Mouse (Mus musculus): ENCODE data around the gene Olfr56.

Olfr56 gene

DNA sequence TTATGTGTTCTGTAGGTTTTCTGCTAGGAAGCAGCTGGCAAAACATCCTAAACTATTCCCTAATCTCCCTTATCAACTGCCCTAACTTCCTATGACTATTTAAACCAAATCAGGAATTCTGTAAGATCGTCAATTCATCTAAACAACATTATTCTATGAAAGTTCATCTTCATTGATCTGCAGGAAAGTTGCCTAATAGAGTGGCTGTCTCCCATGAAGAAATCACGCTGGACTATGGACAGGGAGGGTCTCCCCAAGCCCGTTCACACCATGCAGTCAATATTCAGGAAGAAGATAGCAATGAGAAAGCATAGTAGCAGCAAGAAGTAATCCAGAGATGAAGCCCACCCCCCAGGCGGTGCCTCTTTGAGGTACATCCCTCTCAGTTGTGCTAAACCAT is 112.5 kb downstream of the Olfr56 start:
- DNase-seq (ENCODE audit: low read depth, low spot score): no peak

DNA sequence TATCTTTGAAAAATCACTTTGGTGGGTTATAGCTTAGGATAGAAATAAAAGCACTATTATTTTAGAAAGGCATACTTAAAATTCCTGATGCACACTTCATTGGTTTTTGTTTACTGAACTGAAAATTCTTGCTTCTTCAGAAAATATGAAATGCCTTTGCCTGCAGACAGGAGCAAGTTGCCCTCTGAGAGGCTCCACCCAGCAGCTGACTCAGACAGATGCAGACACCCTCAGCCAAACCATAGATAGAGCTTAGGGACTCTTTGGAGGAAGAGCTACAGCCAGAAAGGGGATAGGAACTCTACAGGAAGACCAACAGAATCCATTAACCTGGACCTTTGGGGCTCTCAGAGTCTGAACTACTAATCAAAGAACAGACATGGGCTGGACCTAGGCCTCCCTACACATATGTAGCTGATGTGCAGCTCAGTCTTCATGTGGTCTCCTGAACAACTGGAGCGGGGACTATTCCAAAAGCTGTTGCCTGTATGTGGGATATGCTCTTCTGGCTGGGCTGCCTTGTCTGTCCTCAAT is 113.4 kb downstream of the Olfr56 start:
- DNase-seq (ENCODE audit: low read depth, low spot score): no peak

DNA sequence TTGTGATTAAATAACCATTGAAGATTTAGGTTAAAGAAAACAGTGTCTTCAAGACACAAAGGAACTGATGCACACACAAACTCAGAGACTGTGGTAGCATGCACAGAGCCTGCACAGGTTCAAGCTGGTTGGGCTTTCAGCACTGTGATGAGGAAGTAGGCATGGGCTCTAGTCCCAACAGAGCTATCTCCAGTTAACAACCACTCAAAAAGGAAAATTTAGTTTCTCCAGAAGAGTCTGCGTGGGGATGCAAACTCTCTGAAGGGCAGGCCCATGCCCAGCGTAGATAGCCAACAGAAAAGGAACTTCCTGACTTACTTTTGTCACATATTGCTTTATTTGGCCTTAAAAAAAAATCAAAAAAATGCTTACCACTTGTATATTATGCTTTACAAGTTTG is 114.1 kb downstream of the Olfr56 start:
- DNase-seq (ENCODE audit: low read depth, low spot score): no peak

GRCm38 (mm10) chr11:49093861-49094660 is 115.4 kb downstream of the Olfr56 start:
- DNase-seq (ENCODE audit: low read depth, low spot score): no peak

DNA sequence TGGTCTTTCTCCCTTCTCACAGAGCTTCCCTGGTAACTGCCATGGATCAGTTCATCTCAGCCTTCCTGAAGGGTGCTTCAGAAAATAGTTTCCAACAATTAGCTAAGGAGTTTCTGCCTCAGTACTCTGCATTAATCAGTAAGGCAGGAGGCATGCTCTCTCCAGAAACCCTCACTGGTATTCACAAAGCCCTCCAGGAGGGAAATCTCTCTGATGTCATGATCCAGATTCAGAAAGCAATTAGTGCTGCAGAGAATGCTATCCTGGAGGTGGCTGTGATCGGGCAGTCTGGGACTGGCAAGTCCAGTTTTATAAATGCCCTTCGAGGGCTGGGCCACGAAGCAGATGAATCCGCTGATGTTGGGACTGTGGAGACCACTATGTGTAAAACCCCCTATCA is 116.7 kb downstream of the Olfr56 start:
- no peak for DNase-seq (ENCODE audit: low read depth, low spot score)

- DNase-seq (ENCODE audit: low read depth, low spot score): peak; percentile 15
Measured at GRCm38 (mm10) chr11:49100409-49100808, 121.7 kb downstream of the Olfr56 start.

DNA sequence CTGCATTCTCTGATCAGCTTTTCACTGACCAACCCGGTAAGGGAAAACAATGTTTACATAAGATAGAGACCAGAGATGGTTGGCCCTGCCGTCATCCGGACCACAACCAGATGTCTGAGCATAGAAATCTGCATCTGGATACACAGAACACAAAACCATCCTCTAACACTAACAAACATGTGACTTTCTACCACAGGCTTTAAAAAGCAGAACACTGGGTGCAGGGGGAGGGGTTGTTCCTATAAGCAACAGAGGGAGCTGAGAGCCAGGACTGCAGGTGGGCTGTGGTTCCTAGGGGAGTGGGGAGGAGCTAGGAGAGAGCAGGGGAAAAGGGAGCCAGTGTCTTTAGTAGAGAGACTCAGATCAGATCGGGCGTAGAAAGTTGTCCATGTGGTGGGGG is 122.8 kb downstream of the Olfr56 start:
- DNase-seq (ENCODE audit: low read depth, low spot score): no peak

DNA sequence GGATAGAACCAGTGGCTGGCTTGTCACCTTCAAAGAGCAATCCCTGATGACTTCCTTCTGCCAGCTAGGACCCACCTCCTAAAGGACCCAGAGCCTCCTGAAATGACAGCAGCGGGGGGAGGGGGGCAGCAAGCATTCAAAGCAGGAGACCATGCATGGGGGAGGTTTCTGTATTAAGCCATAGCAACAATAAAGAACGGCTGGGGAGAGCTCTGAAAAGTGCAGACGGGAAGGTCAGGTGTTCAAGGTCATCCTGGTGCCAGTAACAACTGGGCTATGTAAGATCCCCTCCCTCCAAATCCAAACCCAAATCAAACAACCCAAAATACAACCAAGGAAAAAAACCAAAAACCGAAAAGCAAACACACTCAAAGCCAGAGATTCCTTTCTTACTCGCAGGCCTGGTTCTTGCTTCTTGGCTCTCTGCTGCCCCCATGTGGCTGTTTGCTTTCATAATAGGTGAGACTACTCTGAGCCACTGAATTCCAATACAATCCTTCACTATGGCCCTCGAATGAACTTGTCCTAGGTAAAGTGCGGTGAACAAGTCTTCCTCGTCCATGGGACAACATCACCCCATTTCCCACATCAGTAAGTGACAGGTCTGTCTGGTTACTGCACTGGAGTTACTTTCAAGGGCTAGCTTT is 124.5 kb downstream of the Olfr56 start:
- peak; percentile 88 for DNase-seq (ENCODE audit: low read depth, low spot score)

DNA sequence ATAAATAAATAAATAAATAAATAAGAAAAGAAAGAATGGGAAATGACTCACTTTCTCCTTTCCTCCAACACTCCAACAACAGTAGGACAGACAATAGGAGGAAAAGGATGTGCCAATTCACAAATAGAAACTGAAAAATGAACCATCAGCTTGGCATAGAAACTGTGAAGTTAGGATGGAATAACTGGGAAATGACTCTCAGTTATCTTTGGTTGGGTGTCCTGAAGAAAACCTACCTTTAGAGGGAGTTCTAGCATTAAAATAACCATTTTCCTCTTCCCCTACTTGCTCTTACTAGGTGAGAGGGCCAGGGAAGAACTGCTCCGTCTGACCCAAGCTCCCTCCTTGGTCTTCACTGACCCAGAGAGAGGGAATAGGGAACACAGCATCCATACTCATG is 127.1 kb downstream of the Olfr56 start:
- DNase-seq (ENCODE audit: low read depth, low spot score): no peak

DNA sequence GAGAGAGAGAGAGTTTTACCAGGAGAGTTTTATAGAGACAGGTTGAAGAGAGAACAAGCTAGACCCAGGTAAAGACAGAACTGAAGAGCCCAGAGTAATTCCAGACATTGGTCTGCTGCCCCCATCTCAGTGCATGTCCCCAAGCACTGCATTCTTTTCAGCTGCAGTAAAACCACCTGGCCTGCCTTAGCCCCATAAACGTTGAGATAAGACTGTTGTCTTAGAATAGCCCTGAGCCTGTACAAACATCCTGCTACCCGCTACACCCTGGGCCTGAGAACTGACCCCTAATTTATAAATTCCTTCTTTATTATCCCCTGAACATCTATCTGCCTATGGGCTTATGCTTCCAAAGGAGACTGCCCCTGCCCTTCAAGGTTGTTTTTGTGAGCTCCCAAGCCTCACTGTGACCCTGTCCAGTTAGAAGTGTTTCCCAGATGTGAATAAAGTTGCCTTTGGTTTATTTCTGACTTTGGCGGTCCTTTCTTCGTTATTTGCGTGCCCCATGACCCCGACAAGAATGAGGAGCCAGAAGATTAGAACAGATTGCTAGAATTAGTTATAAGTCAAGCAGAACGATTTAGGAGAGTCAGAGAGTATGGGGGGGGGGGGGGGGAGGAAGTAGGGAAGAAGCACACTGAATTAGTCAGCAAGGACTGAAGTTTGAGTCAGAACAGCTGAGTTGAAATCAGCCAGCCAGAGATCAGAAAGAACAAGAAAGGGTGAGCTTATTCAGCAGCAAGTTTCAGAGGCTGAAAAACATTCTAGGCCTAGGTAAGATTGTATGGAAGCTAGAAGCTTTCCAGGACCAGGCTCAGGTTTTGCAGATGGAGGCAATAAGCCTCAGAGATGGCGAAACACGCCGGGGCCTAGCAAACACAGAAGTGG is 129.2 kb downstream of the Olfr56 start:
- no peak for DNase-seq (ENCODE audit: low read depth, low spot score)

DNA sequence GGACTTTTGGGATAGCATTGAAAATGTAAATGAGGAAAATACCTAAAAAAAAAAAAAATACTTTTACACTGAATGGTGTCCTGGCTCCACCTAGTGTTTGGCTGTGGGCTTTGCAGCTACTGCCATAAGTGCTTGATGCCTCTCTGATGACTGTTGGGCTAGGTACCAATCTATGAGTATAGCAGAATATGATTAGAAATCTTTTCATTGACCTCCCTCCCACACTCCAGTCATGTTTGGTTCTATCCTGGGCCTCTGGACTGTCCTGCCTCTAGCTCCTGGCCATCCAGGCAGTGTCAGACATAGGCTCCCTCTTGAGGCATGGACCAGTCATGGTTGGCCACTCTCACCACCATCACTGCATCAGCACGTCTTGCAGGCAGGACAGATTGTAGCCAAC is 130.1 kb downstream of the Olfr56 start:
- peak; percentile 38 for DNase-seq (ENCODE audit: low read depth, low spot score)

DNA sequence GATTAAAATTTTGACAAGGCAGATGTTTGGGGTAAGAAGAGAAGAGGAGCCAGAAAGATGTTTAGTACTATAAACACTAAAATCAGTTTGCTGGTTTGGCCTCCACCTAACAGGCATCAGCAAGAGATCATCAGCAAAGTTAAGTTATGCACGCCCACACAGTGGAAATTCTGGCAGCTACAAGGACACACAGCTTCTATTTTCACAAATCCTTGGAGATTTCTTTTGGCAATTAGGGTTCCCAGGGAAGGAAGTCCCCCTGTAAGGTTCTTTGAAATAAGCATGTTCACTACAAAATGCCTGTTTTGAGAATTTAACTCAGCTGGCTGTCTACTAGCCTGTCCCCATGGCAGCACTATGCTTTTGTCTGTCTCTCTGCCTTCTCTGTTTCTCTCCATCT is 132.3 kb downstream of the Olfr56 start:
- no peak for DNase-seq (ENCODE audit: low read depth, low spot score)

DNA sequence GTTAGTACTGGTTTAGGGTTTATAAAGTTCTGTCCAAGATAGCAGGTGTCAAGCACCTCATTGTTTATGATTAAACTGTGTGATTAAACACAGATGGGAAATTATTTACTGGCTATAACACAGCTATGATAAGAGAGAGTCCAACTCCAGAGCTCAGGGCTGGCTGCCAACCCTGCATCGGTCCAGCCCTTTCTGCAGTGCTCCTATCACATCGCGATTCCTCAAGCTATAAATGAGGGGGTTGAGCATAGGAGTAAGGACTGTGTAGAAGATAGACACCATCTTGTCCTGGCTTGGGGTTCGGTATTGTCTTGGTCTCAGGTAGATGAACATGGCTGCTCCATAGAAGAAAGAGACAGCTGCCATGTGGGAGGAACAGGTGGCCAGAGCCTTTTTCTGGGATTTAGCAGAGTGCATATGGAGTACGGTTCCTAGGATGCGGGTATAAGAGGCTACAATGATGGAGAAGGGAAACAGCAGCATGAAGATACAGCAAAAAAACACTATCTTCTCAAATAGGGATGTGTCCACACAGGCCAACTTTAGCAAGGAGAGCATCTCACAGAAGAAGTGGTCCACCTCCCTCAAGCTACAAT is 134.0 kb downstream of the Olfr56 start:
- no peak for DNase-seq (ENCODE audit: low read depth, low spot score)

DNA sequence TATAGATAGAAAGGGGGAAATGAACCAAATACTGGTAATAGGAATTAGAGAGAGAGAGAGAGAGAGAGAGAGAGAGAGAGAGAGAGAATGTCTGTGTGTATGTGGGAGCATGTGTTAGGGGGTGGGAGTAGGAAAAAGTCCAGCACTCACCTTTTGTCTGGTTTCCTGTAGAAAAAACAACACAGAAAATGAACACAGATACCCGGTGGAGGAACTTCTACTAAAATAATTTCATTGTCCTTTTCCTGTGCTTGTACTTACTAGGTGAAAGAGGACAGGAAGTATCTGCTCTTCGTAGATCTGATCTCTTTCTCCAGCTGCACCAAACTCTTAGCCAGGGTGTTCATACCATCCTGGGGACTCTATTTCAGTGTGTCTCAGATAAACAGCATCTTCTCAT is 135.5 kb downstream of the Olfr56 start:
- DNase-seq (ENCODE audit: low read depth, low spot score): no peak

DNA sequence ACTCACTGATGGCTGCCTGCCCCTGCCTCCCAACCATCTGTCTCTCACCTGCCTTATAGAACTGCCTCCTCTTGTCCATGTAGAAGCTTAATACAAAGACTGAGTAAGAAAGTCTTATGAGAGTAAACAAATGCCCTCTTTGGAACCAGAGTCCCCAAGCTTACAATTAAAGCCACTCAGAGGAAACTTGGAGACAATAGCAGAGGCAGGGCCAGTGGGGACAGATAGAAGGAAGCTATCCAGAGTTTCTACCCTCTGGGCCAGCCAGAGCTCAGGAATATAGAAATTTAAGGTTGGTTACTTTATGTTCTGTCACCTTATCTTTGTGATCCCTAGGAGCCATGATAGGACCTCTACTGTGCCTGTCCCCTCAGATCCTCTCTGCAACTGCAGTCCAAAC is 136.1 kb downstream of the Olfr56 start, which contains the start of gene Olfr1396:
Gene Olfr1396, minus strand, starts transcription at position 101 of the 400 bp plus-strand sequence.
- no peak for DNase-seq (ENCODE audit: low read depth, low spot score)

DNA sequence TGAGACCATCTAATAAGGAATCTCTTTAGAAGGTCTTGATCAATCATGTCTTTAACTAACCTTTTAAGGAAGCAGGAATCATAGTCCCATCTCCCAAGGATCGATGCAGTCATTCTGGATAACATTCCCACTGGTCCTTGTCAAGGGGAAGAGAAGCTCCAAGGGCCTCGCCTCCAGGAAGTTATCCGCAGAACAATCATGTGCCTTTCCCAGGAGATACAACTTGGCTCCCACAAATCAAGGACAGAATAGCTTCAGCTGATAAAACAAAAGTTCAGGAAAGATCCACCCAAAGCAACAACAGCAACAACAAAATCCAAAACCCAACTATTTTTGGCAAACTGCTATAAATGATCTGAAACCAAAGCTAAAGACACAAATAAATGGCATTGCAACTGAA is 140.9 kb downstream of the Olfr56 start:
- DNase-seq (ENCODE audit: low read depth, low spot score): no peak

DNA sequence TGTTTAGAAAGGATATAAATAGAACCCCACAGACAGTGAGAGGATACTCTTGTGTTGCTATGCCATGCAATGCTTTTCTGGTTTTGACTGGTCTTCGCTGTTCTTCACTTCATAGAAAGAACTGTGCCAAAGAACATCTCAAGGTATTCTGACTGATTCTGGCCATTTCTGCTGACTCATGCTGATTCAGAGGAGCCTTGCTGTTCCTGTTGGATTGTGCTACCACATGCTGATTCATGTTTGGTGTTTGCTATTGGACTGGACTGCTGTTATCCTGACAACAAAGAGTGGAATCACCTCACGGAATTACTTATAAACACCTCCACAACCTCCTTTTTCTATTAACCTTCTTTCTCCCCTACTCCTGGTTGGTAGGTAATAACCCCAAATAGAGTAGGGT is 145.5 kb downstream of the Olfr56 start:
- DNase-seq (ENCODE audit: low read depth, low spot score): peak; percentile 30

DNA sequence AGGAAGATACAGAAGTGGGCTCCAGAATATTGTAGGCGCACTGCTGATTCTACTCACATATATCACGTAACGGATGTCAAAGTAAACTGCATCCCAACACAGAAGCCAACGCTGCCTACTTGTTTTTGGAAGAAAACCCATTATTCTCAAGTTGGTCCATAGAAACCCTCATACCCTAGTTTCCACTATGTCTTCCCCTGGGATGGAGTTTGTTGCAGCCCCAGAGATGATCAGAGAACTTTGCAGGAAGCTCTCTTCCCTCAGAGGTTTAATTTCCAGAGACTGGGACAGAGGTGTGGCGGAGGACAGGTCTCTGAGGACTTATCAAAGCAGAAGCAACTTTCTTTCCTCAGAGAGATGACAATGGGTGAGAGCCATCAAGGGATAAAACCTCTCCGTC is 163.3 kb downstream of the Olfr56 start, which contains the start of gene Olfr1395:
Gene Olfr1395, plus strand, starts transcription at position 301 of the 400 bp plus-strand sequence.
- no peak for DNase-seq (ENCODE audit: low read depth, low spot score)

DNA sequence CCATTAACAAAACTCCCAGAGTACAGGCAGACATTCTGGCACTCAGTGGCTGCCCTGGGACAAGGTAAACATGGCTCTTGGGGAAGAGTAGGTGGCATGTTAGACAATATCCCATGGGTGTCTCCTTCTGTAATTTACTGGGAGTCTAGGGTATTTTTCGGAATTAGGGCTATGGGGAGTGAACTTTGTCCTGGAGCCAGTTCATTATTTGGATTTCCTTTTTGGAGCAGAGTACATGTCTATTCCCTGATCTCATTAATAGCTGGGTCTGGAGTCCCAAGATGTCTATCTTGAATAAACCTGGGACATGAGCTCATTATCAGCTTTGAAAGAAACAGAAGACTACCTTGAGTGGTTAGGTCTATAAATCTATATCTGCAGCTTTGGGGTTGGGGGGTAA is 175.4 kb downstream of the Olfr56 start, which contains the start of gene Olfr1394:
Gene Olfr1394, plus strand, starts transcription at position 301 of the 400 bp plus-strand sequence.
- DNase-seq (ENCODE audit: low read depth, low spot score): no peak

GRCm38 (mm10) chr11:49156821-49157814 is 178.4 kb downstream of the Olfr56 start:
- DNase-seq (ENCODE audit: low read depth, low spot score): no peak

All from ES-CJ7 (cell line).